Mouse (Mus musculus): ENCODE data around the gene Gprc5a. TPM values are rescaled to one million over a fixed set of nuclear protein-coding genes. Genes with fewer than 3 reads are reported as not detected.

Gene Gprc5a
- polyA plus RNA-seq (2014; fragmentation: Illumina TruSeq; extraction: RNeasy Lipid Tissue Mini Kit (QIAGEN cat#74804); ENCODE audit: low read depth, low replicate concordance) = 0.29 TPM

GRCm38 (mm10) chr6:135065236-135065957, at the start of gene Gprc5a:
TSS of gene Gprc5a (plus strand) at chr6:135065651.

GRCm38 (mm10) chr6:135118183-135118582, 52.7 kb downstream of the Gprc5a start, which contains the start of gene Gprc5d:
TSS of gene Gprc5d (minus strand) at chr6:135118283.

Other genes starting within 250 kb of the Gprc5a start
- 46.7 TPM for gene Crebl2, start 235.5 kb upstream of the Gprc5a start, polyA plus RNA-seq (2014; fragmentation: Illumina TruSeq; extraction: RNeasy Lipid Tissue Mini Kit (QIAGEN cat#74804); ENCODE audit: low read depth, low replicate concordance)
- 2.7 TPM for gene Gpr19, start 167.1 kb upstream of the Gprc5a start, polyA plus RNA-seq (2014; fragmentation: Illumina TruSeq; extraction: RNeasy Lipid Tissue Mini Kit (QIAGEN cat#74804); ENCODE audit: low read depth, low replicate concordance)
- 76.9 TPM for gene Cdkn1b, start 145.2 kb upstream of the Gprc5a start, polyA plus RNA-seq (2014; fragmentation: Illumina TruSeq; extraction: RNeasy Lipid Tissue Mini Kit (QIAGEN cat#74804); ENCODE audit: low read depth, low replicate concordance)
- 8.7 TPM for gene Apold1, start 83.9 kb upstream of the Gprc5a start, polyA plus RNA-seq (2014; fragmentation: Illumina TruSeq; extraction: RNeasy Lipid Tissue Mini Kit (QIAGEN cat#74804); ENCODE audit: low read depth, low replicate concordance)
- gene Ddx47, start 54.0 kb upstream of the Gprc5a start, polyA plus RNA-seq (2014; fragmentation: Illumina TruSeq; extraction: RNeasy Lipid Tissue Mini Kit (QIAGEN cat#74804); ENCODE audit: low read depth, low replicate concordance) = 175 TPM
- not detected for gene Gprc5d, start 52.6 kb downstream of the Gprc5a start, polyA plus RNA-seq (2014; fragmentation: Illumina TruSeq; extraction: RNeasy Lipid Tissue Mini Kit (QIAGEN cat#74804); ENCODE audit: low read depth, low replicate concordance)
- 17.3 TPM for gene Fam234b, start 132.3 kb downstream of the Gprc5a start, polyA plus RNA-seq (2014; fragmentation: Illumina TruSeq; extraction: RNeasy Lipid Tissue Mini Kit (QIAGEN cat#74804); ENCODE audit: low read depth, low replicate concordance)
- 2.4 TPM for gene Hebp1, start 132.4 kb downstream of the Gprc5a start, polyA plus RNA-seq (2014; fragmentation: Illumina TruSeq; extraction: RNeasy Lipid Tissue Mini Kit (QIAGEN cat#74804); ENCODE audit: low read depth, low replicate concordance)
- not detected for gene Gsg1, start 188.7 kb downstream of the Gprc5a start, polyA plus RNA-seq (2014; fragmentation: Illumina TruSeq; extraction: RNeasy Lipid Tissue Mini Kit (QIAGEN cat#74804); ENCODE audit: low read depth, low replicate concordance)
- gene Pbp2, start 244.8 kb downstream of the Gprc5a start, polyA plus RNA-seq (2014; fragmentation: Illumina TruSeq; extraction: RNeasy Lipid Tissue Mini Kit (QIAGEN cat#74804); ENCODE audit: low read depth, low replicate concordance) = not detected

All from adrenal gland, adult 10 weeks (tissue).